ENCODE assay signal across 10 mouse cellular contexts in genomic region chr17:56305156-56305555, GRCm38 (mm10). TPM values are rescaled to one million over a fixed set of nuclear protein-coding genes. Genes with fewer than 3 reads are reported as not detected.
DNase-seq lines count a peak whose midpoint lies in the region; ATAC-seq and TF ChIP-seq lines count a peak whose summit lies in the region.
"Had no signal": no experiment of that assay in that cellular context is flagged by ENCODE, and none has a peak within 500 bp of the region (broad histone marks: within the 10 kb centered on the region; RNA-seq: fewer than 3 reads in every experiment).

No protein-coding gene starts in this region.

- H3K4me1 ChIP-seq in heart, embryonic 16.5 days (ENCODE audit: control insufficient read depth, insufficient read depth, low read length): peaks cover 29% of the 10 kb centered on the region
- H3K4me1 ChIP-seq in ES-E14 (ENCODE audit: control insufficient read depth in 2 of 2, insufficient read depth in 2 of 2, low read length in 2 of 2, poor library complexity in 1 of 2): peaks cover 4 to 31% of the 10 kb centered on the region in 2 experiments; a peak in 3 of 4 replicates
- H3K4me1 ChIP-seq in forebrain, postnatal 0 days (ENCODE audit: insufficient read depth): peaks cover 7% of the 10 kb centered on the region; the same call in 1 of the 2 replicates
- peaks cover 35% of the 10 kb centered on the region for H3K4me1 ChIP-seq in liver, embryonic 16.5 days (ENCODE audit: control insufficient read depth, low read depth, low read length)

- ATAC-seq in heart, embryonic 16.5 days (replicated peaks; ENCODE audit: extremely low read depth, insufficient read depth, low FRiP score): no peak
- no peak for ATAC-seq in forebrain, postnatal 0 days
- ATAC-seq in liver, embryonic 16.5 days (ENCODE audit: low read depth): no peak
- no peak for ATAC-seq in granulocyte monocyte progenitor cell, adult 5-6 weeks (replicated peaks; ENCODE audit: poor library complexity, severe bottlenecking)

- H3K9ac ChIP-seq in heart, embryonic 16.5 days (ENCODE audit: low read length): peak overlapping the region; percentile 77
- H3K9ac ChIP-seq in ES-E14 (ENCODE audit: insufficient read depth, low read depth, low read length, poor library complexity, severe bottlenecking): peak overlapping the region; percentile 91
- no peak overlapping the region for H3K9ac ChIP-seq in forebrain, postnatal 0 days
- peak overlapping the region; percentile 74 for H3K9ac ChIP-seq in liver, embryonic 16.5 days (ENCODE audit: low read depth, low read length)

- H3K4me2 ChIP-seq in heart, embryonic 16.5 days (ENCODE audit: low read depth, low read length): peak overlapping the region; percentile 99
- 0 out of 2 replicates have a peak overlapping the region, but pooled peaks have one; percentile 68 for H3K4me2 ChIP-seq in forebrain, postnatal 0 days (ENCODE audit: low read depth)
- H3K4me2 ChIP-seq in liver, embryonic 16.5 days (ENCODE audit: low read depth, low read length): peak overlapping the region; percentile 99

- H3K36me3 ChIP-seq in heart, embryonic 16.5 days (ENCODE audit: control insufficient read depth, insufficient read depth): peaks cover 10% of the 10 kb centered on the region
- H3K36me3 ChIP-seq in ES-E14 (ENCODE audit: control insufficient read depth, insufficient read depth, low read length, poor library complexity, severe bottlenecking): peaks cover 52% of the 10 kb centered on the region
- no peaks in the 10 kb centered on the region for H3K36me3 ChIP-seq in forebrain, postnatal 0 days (ENCODE audit: insufficient read depth)
- peaks cover 31% of the 10 kb centered on the region for H3K36me3 ChIP-seq in liver, embryonic 16.5 days (ENCODE audit: control insufficient read depth, insufficient read depth)

- no peak for TF ChIP-seq CTCF in forebrain, postnatal 0 days (IDR thresholded peaks at IDR 0.05; ENCODE audit: low read depth)

- H3K9me3 ChIP-seq in heart, embryonic 16.5 days (replicated peaks; ENCODE audit: control insufficient read depth, low read length): no peaks in the 10 kb centered on the region
- H3K9me3 ChIP-seq in ES-E14 (ENCODE audit: control insufficient read depth, insufficient read depth, low read depth, low read length): no peaks in the 10 kb centered on the region
- H3K9me3 ChIP-seq in forebrain, postnatal 0 days (ENCODE audit: low read length): no peaks in the 10 kb centered on the region
- H3K9me3 ChIP-seq in liver, embryonic 16.5 days (replicated peaks; ENCODE audit: control insufficient read depth, low read length): no peaks in the 10 kb centered on the region

- in situ Hi-C loops in ES-E14 (cut with MboI; ENCODE audit: low sequenced_read_pairs in 2 of 2, unreplicated experiment in 2 of 2): no loop called here

- intact Hi-C loops in heart, postnatal 10 days (cut with DNase I): no loop called here

- H3K4me3 ChIP-seq in heart, embryonic 16.5 days (ENCODE audit: low read length): peak overlapping the region; percentile 79
- H3K4me3 ChIP-seq in ES-E14 (ENCODE audit: insufficient read depth in 1 of 2, low read depth in 1 of 2, low read length in 2 of 2, poor library complexity in 1 of 2, severe bottlenecking in 1 of 2): peak overlapping the region; percentile 77 to 91
- no peak overlapping the region for H3K4me3 ChIP-seq in forebrain, postnatal 0 days (ENCODE audit: low read depth, low read length)
- H3K4me3 ChIP-seq in liver, embryonic 16.5 days (ENCODE audit: low read depth, low read length): peak overlapping the region; percentile 81

- no peak overlapping the region for H3K27ac ChIP-seq in heart, embryonic 16.5 days (ENCODE audit: low read length)
- no peak overlapping the region for H3K27ac ChIP-seq in ES-E14 (ENCODE audit: insufficient read depth, low read depth, low read length, poor library complexity, severe bottlenecking)
- no peak overlapping the region for H3K27ac ChIP-seq in forebrain, postnatal 0 days (ENCODE audit: low read depth, low read length)
- no peak overlapping the region for H3K27ac ChIP-seq in liver, embryonic 16.5 days (ENCODE audit: low read length)

- no peaks in the 10 kb centered on the region for H3K27me3 ChIP-seq in heart, embryonic 16.5 days (ENCODE audit: control insufficient read depth, insufficient read depth, low read length)
- no peaks in the 10 kb centered on the region for H3K27me3 ChIP-seq in forebrain, postnatal 0 days (ENCODE audit: insufficient read depth, low read length)
- H3K27me3 ChIP-seq in liver, embryonic 16.5 days (ENCODE audit: control insufficient read depth, insufficient read depth, low read depth, low read length): no peaks in the 10 kb centered on the region

- no peak for DNase-seq in heart, postnatal 10 days
- no peak for DNase-seq in ES-E14 (ENCODE audit: low read depth, low spot score)
- no peak for DNase-seq in forebrain, postnatal 0 days
- no peak for DNase-seq in spleen, adult 12 weeks (ENCODE audit: low spot score)
- no peak for DNase-seq in lung, postnatal 4 days
- DNase-seq: retina, postnatal 1 day had no signal

- WGBS in heart, embryonic 16.5 days: 34% methylated on average over 9 of the region's 9 CpGs
- WGBS in forebrain, postnatal 0 days: 27% methylated on average over 9 of the region's 9 CpGs
- WGBS in liver, embryonic 16.5 days (ENCODE audit: insufficient replicate concordance): 46% methylated on average over 9 of the region's 9 CpGs

TF ChIP-seq in ES-E14, 5 proteins besides CTCF, POLR2A, EP300 and RAD21:
- no peak for TF ChIP-seq MAFK (IDR thresholded peaks at IDR 0.05; ENCODE audit: insufficient read depth, low read depth, low read length)
- no peak for TF ChIP-seq ZNF384 (IDR thresholded peaks at IDR 0.05; ENCODE audit: low read depth, low read length)
- TF ChIP-seq CHD2 (IDR thresholded peaks at IDR 0.05; ENCODE audit: low read depth, low read length): no peak
- TF ChIP-seq ZC3H11A (IDR thresholded peaks at IDR 0.05; ENCODE audit: borderline replicate concordance, low read depth, low read length): no peak
- TF ChIP-seq HCFC1 (IDR thresholded peaks at IDR 0.05; ENCODE audit: borderline replicate concordance, insufficient read depth, low read length): no peak

RNA-seq across cellular contexts. Expression of gene Uhrf1, which starts 2.0 kb away (rescaled TPM):
- polyA plus RNA-seq in heart, embryonic 16.5 days (2015; fragmentation: Nextera tagmentation; extraction: Ambion mirVana): 76.6 and 94.0 TPM in 2 replicates
- 10 to 100 TPM; 21.6 to 23.3 TPM for total RNA-seq in heart, postnatal 10 days (2021)
- 238 and 265 TPM in 2 replicates for total RNA-seq in ES-E14 (2012; rRNA removed)
- total RNA-seq in forebrain, postnatal 0 days (2014; rRNA removed): 7.4 and 11.6 TPM in 2 replicates
- polyA plus RNA-seq in forebrain, postnatal 0 days (2015; fragmentation: Nextera tagmentation; extraction: Ambion mirVana): 8.9 and 9.9 TPM in 2 replicates
- 86.0 and 89.7 TPM in 2 replicates for polyA plus RNA-seq in liver, embryonic 16.5 days (2015; fragmentation: Nextera tagmentation; extraction: Ambion mirVana)
- 149 and 159 TPM in 2 replicates for total RNA-seq in granulocyte monocyte progenitor cell, adult 5-6 weeks (2014; fragmentation: Nextera tagmentation)
- total RNA-seq in granulocyte monocyte progenitor cell, adult 5-6 weeks (2017): 168 and 171 TPM in 2 replicates

RNA-seq across cellular contexts. Expression of gene Arrdc5, which starts 5.1 kb away (rescaled TPM):
- polyA plus RNA-seq in heart, embryonic 16.5 days (2015; fragmentation: Nextera tagmentation; extraction: Ambion mirVana): 0.21 TPM in 1 of 2 replicates, not detected in the other
- not detected for total RNA-seq in heart, postnatal 10 days (2021)
- 0.21 TPM in 1 of 2 replicates, not detected in the other for total RNA-seq in ES-E14 (2012; rRNA removed)
- not detected in 2 replicates for total RNA-seq in forebrain, postnatal 0 days (2014; rRNA removed)
- not detected in 2 replicates for polyA plus RNA-seq in forebrain, postnatal 0 days (2015; fragmentation: Nextera tagmentation; extraction: Ambion mirVana)
- polyA plus RNA-seq in liver, embryonic 16.5 days (2015; fragmentation: Nextera tagmentation; extraction: Ambion mirVana): not detected in 2 replicates
- total RNA-seq in granulocyte monocyte progenitor cell, adult 5-6 weeks (2014; fragmentation: Nextera tagmentation): not detected in 2 replicates
- total RNA-seq in granulocyte monocyte progenitor cell, adult 5-6 weeks (2017): not detected in 2 replicates
- polyA plus RNA-seq: large intestine, adult 2 months had no signal

RNA-seq across cellular contexts. Expression of gene Plin3, which starts 12.5 kb away (rescaled TPM):
- 79.3 and 89.4 TPM in 2 replicates for polyA plus RNA-seq in heart, embryonic 16.5 days (2015; fragmentation: Nextera tagmentation; extraction: Ambion mirVana)
- 10 to 100 TPM; 67.0 to 81.9 TPM for total RNA-seq in heart, postnatal 10 days (2021)
- 40.5 and 53.9 TPM in 2 replicates for total RNA-seq in ES-E14 (2012; rRNA removed)
- 8.1 and 8.5 TPM in 2 replicates for total RNA-seq in forebrain, postnatal 0 days (2014; rRNA removed)
- polyA plus RNA-seq in forebrain, postnatal 0 days (2015; fragmentation: Nextera tagmentation; extraction: Ambion mirVana): 12.4 and 13.9 TPM in 2 replicates
- 35.9 and 37.6 TPM in 2 replicates for polyA plus RNA-seq in liver, embryonic 16.5 days (2015; fragmentation: Nextera tagmentation; extraction: Ambion mirVana)
- 17.0 and 19.3 TPM in 2 replicates for total RNA-seq in granulocyte monocyte progenitor cell, adult 5-6 weeks (2014; fragmentation: Nextera tagmentation)
- 29.0 and 29.2 TPM in 2 replicates for total RNA-seq in granulocyte monocyte progenitor cell, adult 5-6 weeks (2017)

RNA-seq across cellular contexts. Expression of gene Kdm4b, which starts 20.7 kb away (rescaled TPM):
- 23.8 and 33.0 TPM in 2 replicates for polyA plus RNA-seq in heart, embryonic 16.5 days (2015; fragmentation: Nextera tagmentation; extraction: Ambion mirVana)
- 10 to 100 TPM; 42.4 to 44.9 TPM for total RNA-seq in heart, postnatal 10 days (2021)
- total RNA-seq in ES-E14 (2012; rRNA removed): 21.1 and 43.7 TPM in 2 replicates
- 107 and 133 TPM in 2 replicates for total RNA-seq in forebrain, postnatal 0 days (2014; rRNA removed)
- polyA plus RNA-seq in forebrain, postnatal 0 days (2015; fragmentation: Nextera tagmentation; extraction: Ambion mirVana): 46.8 and 53.2 TPM in 2 replicates
- polyA plus RNA-seq in liver, embryonic 16.5 days (2015; fragmentation: Nextera tagmentation; extraction: Ambion mirVana): 6.3 and 7.0 TPM in 2 replicates
- 7.7 and 13.3 TPM in 2 replicates for total RNA-seq in granulocyte monocyte progenitor cell, adult 5-6 weeks (2014; fragmentation: Nextera tagmentation)
- 5.7 and 8.9 TPM in 2 replicates for total RNA-seq in granulocyte monocyte progenitor cell, adult 5-6 weeks (2017)

RNA-seq across cellular contexts. Expression of gene Ticam1, which starts 28.6 kb away (rescaled TPM):
- 7.6 and 8.6 TPM in 2 replicates for polyA plus RNA-seq in heart, embryonic 16.5 days (2015; fragmentation: Nextera tagmentation; extraction: Ambion mirVana)
- total RNA-seq in heart, postnatal 10 days (2021): 10 to 100 TPM; 11.6 to 12.7 TPM
- total RNA-seq in ES-E14 (2012; rRNA removed): 2.4 and 2.8 TPM in 2 replicates
- total RNA-seq in forebrain, postnatal 0 days (2014; rRNA removed): 1.9 and 2.5 TPM in 2 replicates
- 1.2 and 1.5 TPM in 2 replicates for polyA plus RNA-seq in forebrain, postnatal 0 days (2015; fragmentation: Nextera tagmentation; extraction: Ambion mirVana)
- polyA plus RNA-seq in liver, embryonic 16.5 days (2015; fragmentation: Nextera tagmentation; extraction: Ambion mirVana): 3.4 and 4.2 TPM in 2 replicates
- 8.2 and 14.5 TPM in 2 replicates for total RNA-seq in granulocyte monocyte progenitor cell, adult 5-6 weeks (2014; fragmentation: Nextera tagmentation)
- 2.7 and 6.1 TPM in 2 replicates for total RNA-seq in granulocyte monocyte progenitor cell, adult 5-6 weeks (2017)
